ENCODE assay signal across 8 mouse cellular contexts in genomic region chr3:104993800-104994199, GRCm38 (mm10). TPM values are rescaled to one million over a fixed set of nuclear protein-coding genes. Genes with fewer than 3 reads are reported as not detected.
DNase-seq lines count a peak whose midpoint lies in the region; ATAC-seq lines count a peak whose summit lies in the region.

No protein-coding gene starts in this region.

- H3K9ac ChIP-seq in liver, embryonic 16.5 days (ENCODE audit: low read depth, low read length): no peak overlapping the region
- peak overlapping the region; percentile 56 for H3K9ac ChIP-seq in heart, embryonic 13.5 days
- H3K9ac ChIP-seq in neural tube, embryonic 15.5 days (replicated peaks): no peak overlapping the region

- DNase-seq in liver: no peak
- DNase-seq in left cerebral cortex, adult 9 months (ENCODE audit: low spot score in 2 of 2): peak; percentile 63 to 79
- DNase-seq in thymus, postnatal 25 days: no peak

- no peak overlapping the region for H3K4me3 ChIP-seq in liver, embryonic 16.5 days (ENCODE audit: low read depth, low read length)
- no peak overlapping the region for H3K4me3 ChIP-seq in brown adipose tissue, adult 24 weeks (ENCODE audit: insufficient read depth, low read depth, low read length)
- H3K4me3 ChIP-seq in heart, embryonic 13.5 days: no peak overlapping the region
- no peak overlapping the region for H3K4me3 ChIP-seq in neural tube, embryonic 15.5 days (replicated peaks)

- WGBS in liver, embryonic 16.5 days (ENCODE audit: insufficient replicate concordance): 44% methylated on average over 4 of the region's 4 CpGs
- WGBS in heart, embryonic 13.5 days: 41% methylated on average over 4 of the region's 4 CpGs
- WGBS in neural tube, embryonic 15.5 days: 33% methylated on average over 4 of the region's 4 CpGs

- H3K4me2 ChIP-seq in liver, embryonic 16.5 days (ENCODE audit: low read depth, low read length): no peak overlapping the region
- no peak overlapping the region for H3K4me2 ChIP-seq in heart, embryonic 13.5 days
- 0 out of 2 replicates have a peak overlapping the region, but pooled peaks have one; percentile 15 for H3K4me2 ChIP-seq in neural tube, embryonic 15.5 days

- H3K9me3 ChIP-seq in liver, embryonic 16.5 days (replicated peaks; ENCODE audit: control insufficient read depth, low read length): no peaks in the 10 kb centered on the region
- no peaks in the 10 kb centered on the region for H3K9me3 ChIP-seq in heart, embryonic 13.5 days
- no peaks in the 10 kb centered on the region for H3K9me3 ChIP-seq in neural tube, embryonic 15.5 days (replicated peaks)

- H3K4me1 ChIP-seq in liver, embryonic 16.5 days (ENCODE audit: control insufficient read depth, low read depth, low read length): no peaks in the 10 kb centered on the region; the same call in 1 of the 2 replicates
- H3K4me1 ChIP-seq in brown adipose tissue, adult 24 weeks (ENCODE audit: control insufficient read depth, insufficient read depth, insufficient read length, low read length): peaks cover 4% of the 10 kb centered on the region; the same call in 1 of the 2 replicates
- H3K4me1 ChIP-seq in heart, embryonic 13.5 days: peaks cover 53% of the 10 kb centered on the region
- H3K4me1 ChIP-seq in neural tube, embryonic 15.5 days: peaks cover 17% of the 10 kb centered on the region

- 0 out of 2 replicates have a peak, but pooled peaks have one; percentile 21 for ATAC-seq in liver, embryonic 16.5 days (ENCODE audit: low read depth)
- ATAC-seq in heart, embryonic 13.5 days (ENCODE audit: extremely low read depth, insufficient number of reproducible peaks, low FRiP score, low TSS enrichment): peak; percentile 62
- ATAC-seq in neural tube, embryonic 15.5 days (ENCODE audit: low FRiP score): peak; percentile 72
- ATAC-seq in monocyte, adult 5-6 weeks (replicated peaks; ENCODE audit: insufficient number of reproducible peaks, low FRiP score, low TSS enrichment, poor library complexity, severe bottlenecking): no peak

- no peak overlapping the region for H3K27ac ChIP-seq in liver, embryonic 16.5 days (ENCODE audit: low read length)
- peak overlapping the region; percentile 60 for H3K27ac ChIP-seq in brown adipose tissue, adult 24 weeks (replicated peaks; ENCODE audit: low read depth, low read length)
- H3K27ac ChIP-seq in heart, embryonic 13.5 days (replicated peaks): peak overlapping the region; percentile 79
- H3K27ac ChIP-seq in neural tube, embryonic 15.5 days (replicated peaks): peak overlapping the region; percentile 77

- no peaks in the 10 kb centered on the region for H3K36me3 ChIP-seq in liver, embryonic 16.5 days (ENCODE audit: control insufficient read depth, insufficient read depth)
- H3K36me3 ChIP-seq in heart, embryonic 13.5 days: no peaks in the 10 kb centered on the region
- no peaks in the 10 kb centered on the region for H3K36me3 ChIP-seq in neural tube, embryonic 15.5 days

- no peaks in the 10 kb centered on the region; the same call in 1 of the 2 replicates for H3K27me3 ChIP-seq in liver, embryonic 16.5 days (ENCODE audit: control insufficient read depth, insufficient read depth, low read depth, low read length)
- no peaks in the 10 kb centered on the region for H3K27me3 ChIP-seq in heart, embryonic 13.5 days (replicated peaks)
- H3K27me3 ChIP-seq in neural tube, embryonic 15.5 days (replicated peaks): no peaks in the 10 kb centered on the region

RNA-seq across cellular contexts. Expression of gene Wnt2b, which starts 32.1 kb away (rescaled TPM):
- polyA plus RNA-seq in liver, embryonic 16.5 days (2015; fragmentation: Nextera tagmentation; extraction: Ambion mirVana): 0.11 and 0.19 TPM in 2 replicates
- not detected in 2 replicates for polyA plus RNA-seq in brown adipose tissue, adult 24 weeks (2012; ENCODE audit: insufficient read depth, insufficient read length, missing spikeins)
- polyA plus RNA-seq in heart, embryonic 13.5 days (2015; fragmentation: Nextera tagmentation; extraction: Ambion mirVana): 1.1 and 1.8 TPM in 2 replicates
- 0.78 and 0.88 TPM in 2 replicates for polyA plus RNA-seq in neural tube, embryonic 15.5 days (2015; fragmentation: Nextera tagmentation; extraction: Ambion mirVana)
- total RNA-seq in monocyte, adult 5-6 weeks (2017): not detected in 3 replicates

RNA-seq across cellular contexts. Expression of gene Cttnbp2nl, which starts 59.1 kb away (rescaled TPM):
- polyA plus RNA-seq in liver, embryonic 16.5 days (2015; fragmentation: Nextera tagmentation; extraction: Ambion mirVana): 2.1 and 3.3 TPM in 2 replicates
- polyA plus RNA-seq in brown adipose tissue, adult 24 weeks (2012; ENCODE audit: insufficient read depth, insufficient read length, missing spikeins): 6.3 and 10.6 TPM in 2 replicates
- polyA plus RNA-seq in heart, embryonic 13.5 days (2015; fragmentation: Nextera tagmentation; extraction: Ambion mirVana): 24.1 and 26.8 TPM in 2 replicates
- 35.8 and 38.8 TPM in 2 replicates for polyA plus RNA-seq in neural tube, embryonic 15.5 days (2015; fragmentation: Nextera tagmentation; extraction: Ambion mirVana)
- total RNA-seq in monocyte, adult 5-6 weeks (2017): 0.19 to 0.53 TPM in 2 of 3 replicates, not detected in the other

Comparison
In these comparisons a context has a peak if more than half of its experiments do, and no peak if none do; other contexts are left out.
1. DNase-seq: peak in left cerebral cortex, adult 9 months (2 of 2); none in liver (single experiment) and thymus, postnatal 25 days (single experiment).